Mouse (Mus musculus) midbrain, postnatal 0 days (tissue): ENCODE results near the gene Sumo1. TPM values are rescaled to one million over a fixed set of nuclear protein-coding genes. Genes with fewer than 3 reads are reported as not detected.

Experiments used
- ATAC-seq: fragments of 200-750 bp; cut with Nextera tagmentation; 2 replicates; pipeline ENCODE4 v1.8.0; 2017; ENCODE audit warnings: moderate number of reproducible peaks, mild to moderate bottlenecking, moderate TSS enrichment, moderate library complexity; ENCODE audit not compliant: low FRiP score
- DNase-seq: peaks from one replicate; pipeline ENCODE4 v3.0.0-alpha.2; 2015; ENCODE audit warnings: low spot score
- H3K27ac ChIP-seq: fragments of 300-500 bp; sonication (generic); 2 replicates; pipeline ENCODE4 v1.5.1; 2014; ENCODE audit warnings: low read depth, mild to moderate bottlenecking, low read length, mixed read lengths
- H3K27me3 ChIP-seq: fragments of 300-500 bp; sonication (generic); 2 replicates; pipeline ENCODE4 v1.6.1; 2014; ENCODE audit warnings: low read length, control low read depth, mixed read lengths; ENCODE audit not compliant: insufficient read depth
- H3K36me3 ChIP-seq: fragments of 300-500 bp; sonication (generic); 2 replicates; pipeline ENCODE4 v1.6.1; 2014; ENCODE audit warnings: low read length, control low read depth, mixed read lengths; ENCODE audit not compliant: insufficient read depth
- H3K4me1 ChIP-seq: fragments of 300-500 bp; sonication (generic); 2 replicates; pipeline ENCODE4 v1.6.1; 2014; ENCODE audit warnings: mild to moderate bottlenecking, control low read depth, antibody characterized with exemption, low read length, mixed read lengths; ENCODE audit not compliant: insufficient read depth
- H3K4me2 ChIP-seq: fragments of 300-500 bp; sonication (generic); 2 replicates; pipeline ENCODE4 v1.6.1; 2014; ENCODE audit warnings: low read depth, mild to moderate bottlenecking, low read length, mixed read lengths; ENCODE audit not compliant: poor library complexity, severe bottlenecking
- H3K4me3 ChIP-seq: fragments of 300-500 bp; sonication (generic); 2 replicates; pipeline ENCODE4 v1.5.1; 2014; ENCODE audit warnings: low read depth, mild to moderate bottlenecking, low read length, moderate library complexity
- H3K9ac ChIP-seq: fragments of 300-500 bp; sonication (generic); replicated peaks from 2 replicates; pipeline ENCODE4 v1.6.1; 2014; ENCODE audit warnings: mild to moderate bottlenecking, low read length, moderate library complexity, mixed read lengths; ENCODE audit not compliant: poor library complexity, severe bottlenecking
- H3K9me3 ChIP-seq: fragments of 300-500 bp; sonication (generic); 2 replicates; pipeline ENCODE4 v1.6.1; 2016; ENCODE audit warnings: low read length, control low read depth
- CTCF ChIP-seq: IDR thresholded peaks from 2 replicates; pipeline ENCODE4 v1.5.1; 2016; ENCODE audit warnings: antibody characterized with exemption, mild to moderate bottlenecking
- WGBS: fragments of 180-500 bp; shearing (Covaris S2); extraction: QIAGEN DNeasy Blood & Tissue Kit; methylation state at CpG from one replicate; pipeline ENCODE4 v1.1.7; 2014; 5-methylcytosine and 5-hydroxymethylcytosine counted together
- polyA plus RNA-seq: library from polyadenylated mRNA; unstranded; fragments of >200 nt; fragmentation: Nextera tagmentation; extraction: Ambion mirVana; gene quantifications from 2 replicates; pipeline ENCODE4 v1.2.1, GENCODE M21; 2015
- total RNA-seq: library from RNA; depleted of rRNA; stranded (reverse); fragments of >200 nt; gene quantifications from 2 replicates; pipeline ENCODE4 v1.2.3, GENCODE M21; 2014; rRNA removed

Sumo1 gene
- total and polyA plus RNA-seq, 2 experiments from 2014 or later = 81.6 to 319 TPM

DNA sequence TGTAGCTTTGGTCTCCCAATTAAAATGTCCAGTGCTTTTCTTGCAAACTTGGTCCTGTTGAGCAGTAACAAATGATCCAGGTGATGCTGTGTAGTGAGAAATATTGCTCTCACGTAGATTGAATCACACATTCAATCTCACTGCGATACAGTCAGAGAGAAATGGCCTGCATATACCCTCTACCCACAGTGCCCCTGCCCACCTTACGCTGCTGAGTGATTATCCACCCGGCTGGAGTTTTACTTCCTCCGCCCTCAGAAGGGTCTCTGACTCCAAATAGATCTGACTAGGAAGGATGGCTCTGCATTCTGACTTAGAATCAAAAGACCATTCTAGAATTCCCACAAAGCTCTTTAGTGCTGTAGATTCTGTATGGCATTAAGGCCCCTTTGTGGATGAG is 122.1 kb downstream of the Sumo1 start:
- H3K4me2 ChIP-seq = no peak overlapping the region
- H3K27ac ChIP-seq = no peak overlapping the region
- no peak for ATAC-seq
- no peaks in the 10 kb centered on the region; the same call in 1 of the 2 replicates for H3K4me1 ChIP-seq
- WGBS = 77% methylated on average over 5 of the region's 5 CpGs
- no peaks in the 10 kb centered on the region for H3K9me3 ChIP-seq
- no peak for TF ChIP-seq CTCF
- H3K27me3 ChIP-seq = no peaks in the 10 kb centered on the region
- no peak overlapping the region for H3K4me3 ChIP-seq
- no peak overlapping the region for H3K9ac ChIP-seq
- DNase-seq = no peak
- H3K36me3 ChIP-seq = no peaks in the 10 kb centered on the region

- DNase-seq (no peak), ATAC-seq (no peak)
- no peak for TF ChIP-seq CTCF
- H3K9ac ChIP-seq = no peak overlapping the region
- no peaks in the 10 kb centered on the region for H3K4me1 ChIP-seq
- no peak overlapping the region for H3K27ac ChIP-seq
- no peaks in the 10 kb centered on the region for H3K36me3 ChIP-seq
- H3K4me3 ChIP-seq = no peak overlapping the region
- no peaks in the 10 kb centered on the region for H3K9me3 ChIP-seq
- no peak overlapping the region for H3K4me2 ChIP-seq
- WGBS = 86% methylated on average over 8 of the region's 8 CpGs
- H3K27me3 ChIP-seq = no peaks in the 10 kb centered on the region
Measured at GRCm38 (mm10) chr1:59543911-59544310, 126.7 kb downstream of the Sumo1 start.

- ATAC-seq = no peak
- WGBS = 79% methylated on average over 6 of the region's 6 CpGs
Measured at GRCm38 (mm10) chr1:59542231-59542630, 128.4 kb downstream of the Sumo1 start.

DNA sequence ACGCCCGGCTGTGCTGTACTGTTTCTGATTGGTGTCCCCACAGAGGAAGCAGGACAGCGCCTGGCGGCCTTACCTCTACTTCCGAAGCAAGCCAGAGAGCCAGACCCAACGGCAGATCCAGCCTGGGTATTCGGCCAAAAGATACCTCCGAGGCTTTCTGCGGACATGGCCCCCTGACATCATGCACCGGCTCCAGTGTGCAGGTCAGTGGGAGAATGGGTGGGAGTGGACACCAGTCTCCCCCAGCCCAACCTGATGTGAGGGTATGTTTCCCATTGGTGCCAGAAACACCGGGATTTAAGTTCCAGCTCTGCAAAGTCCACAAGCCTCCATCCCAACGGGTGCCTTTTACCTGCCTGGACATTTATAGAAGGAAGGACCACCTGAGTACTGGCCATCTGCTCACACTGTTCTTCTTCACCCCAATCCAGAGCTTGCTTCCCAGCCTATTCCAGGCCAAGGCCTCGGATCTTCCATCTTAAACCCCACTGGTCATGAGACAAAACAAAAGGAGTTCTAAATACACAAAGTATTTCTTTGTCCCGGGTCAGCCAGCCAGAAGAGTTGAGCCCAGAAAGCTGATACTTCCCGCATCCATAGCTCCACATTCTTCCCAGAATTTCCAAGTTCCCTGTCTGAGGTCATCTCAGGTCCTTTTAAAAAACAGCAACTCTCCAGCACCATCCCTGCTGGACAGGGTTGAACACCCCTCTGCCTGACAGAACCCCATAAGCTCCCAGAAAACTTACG is 129.2 kb downstream of the Sumo1 start:
- WGBS = 83% methylated on average over 16 of the region's 16 CpGs
- H3K27me3 ChIP-seq = no peaks in the 10 kb centered on the region
- H3K4me3 ChIP-seq = no peak overlapping the region
- no peak for ATAC-seq
- no peaks in the 10 kb centered on the region for H3K4me1 ChIP-seq
- no peak overlapping the region for H3K27ac ChIP-seq
- H3K4me2 ChIP-seq = no peak overlapping the region
- no peak for TF ChIP-seq CTCF
- no peak overlapping the region for H3K9ac ChIP-seq
- no peak for DNase-seq
- no peaks in the 10 kb centered on the region for H3K9me3 ChIP-seq
- no peaks in the 10 kb centered on the region for H3K36me3 ChIP-seq

More at GRCm38 (mm10) chr1:59542231-59542630, 128.4 kb downstream of the Sumo1 start:
- no peak for TF ChIP-seq CTCF
- Histone ChIP-seq H3K9ac (no peak overlapping the region), H3K27me3 (no peaks in the 10 kb centered on the region), H3K27ac (no peak overlapping the region), H3K4me3 (no peak overlapping the region), H3K9me3 (no peaks in the 10 kb centered on the region), H3K36me3 (no peaks in the 10 kb centered on the region), H3K4me2 (no peak overlapping the region), H3K4me1 (no peaks in the 10 kb centered on the region)
- no peak for DNase-seq

DNA sequence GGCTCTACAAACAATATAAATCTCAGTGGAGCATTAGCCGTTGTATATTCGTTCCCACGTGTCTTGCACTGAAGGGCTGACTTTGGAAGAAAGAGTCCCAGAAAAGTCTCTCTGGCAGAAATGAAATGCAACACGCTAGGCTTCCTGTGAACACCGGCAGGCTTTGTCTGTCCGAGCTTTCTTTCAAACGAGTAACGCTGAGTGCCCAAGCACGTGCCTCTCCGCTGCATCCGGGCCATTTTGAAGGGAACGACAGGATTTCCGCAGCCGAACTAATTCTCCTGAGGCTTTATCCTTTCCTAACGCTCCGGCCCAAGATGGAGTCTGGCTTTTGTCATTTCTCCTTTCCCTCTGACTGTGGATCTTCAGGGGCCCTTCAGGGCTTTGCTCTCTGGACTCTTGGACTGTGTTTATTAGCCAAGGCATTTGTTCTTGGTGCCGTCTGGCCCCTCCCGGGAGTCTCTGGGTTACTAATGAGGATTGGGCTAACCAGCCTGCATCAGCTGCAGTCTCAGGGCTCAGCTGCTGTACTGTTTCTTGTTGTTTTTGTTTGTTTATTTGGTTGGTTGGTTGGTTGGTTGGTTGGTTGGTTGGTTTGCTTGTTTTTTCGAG is 130.0 kb downstream of the Sumo1 start:
- peak; percentile 36 for DNase-seq
- H3K36me3 ChIP-seq = no peaks in the 10 kb centered on the region
- H3K27me3 ChIP-seq = no peaks in the 10 kb centered on the region
- no peak overlapping the region for H3K4me2 ChIP-seq
- no peaks in the 10 kb centered on the region for H3K4me1 ChIP-seq
- no peak overlapping the region for H3K9ac ChIP-seq
- H3K9me3 ChIP-seq = no peaks in the 10 kb centered on the region
- ATAC-seq = no peak
- no peak overlapping the region for H3K27ac ChIP-seq
- H3K4me3 ChIP-seq = no peak overlapping the region
- whole genome bisulfite sequencing = 40% methylated on average over 19 of the region's 19 CpGs
- TF ChIP-seq CTCF = no peak

GRCm38 (mm10) chr1:59538381-59538780 is 132.3 kb downstream of the Sumo1 start:
- ATAC-seq = no peak
- Histone ChIP-seq H3K36me3 (no peaks in the 10 kb centered on the region), H3K9ac (no peak overlapping the region), H3K27me3 (no peaks in the 10 kb centered on the region), H3K4me1 (no peaks in the 10 kb centered on the region), H3K4me3 (no peak overlapping the region), H3K9me3 (no peaks in the 10 kb centered on the region), H3K27ac (no peak overlapping the region), H3K4me2 (no peak overlapping the region)
- DNase-seq = no peak
- no peak for TF ChIP-seq CTCF
- 86% methylated on average over 5 of the region's 5 CpGs for WGBS

Other genes starting within 250 kb of the Sumo1 start
- 11.9 and 12.8 TPM in 2 replicates for gene Fzd7, start 188.4 kb downstream of the Sumo1 start, total RNA-seq
- 1.6 and 1.7 TPM in 2 replicates for gene Fzd7, start 188.4 kb downstream of the Sumo1 start, polyA plus RNA-seq
- gene Gm973, start 154.6 kb downstream of the Sumo1 start, total RNA-seq = 6.0 and 7.5 TPM in 2 replicates
- 13.6 and 15.0 TPM in 2 replicates for gene Gm973, start 154.6 kb downstream of the Sumo1 start, polyA plus RNA-seq
- gene Nop58, start 14.1 kb upstream of the Sumo1 start, total RNA-seq = 78.3 and 88.6 TPM in 2 replicates
- 117 and 146 TPM in 2 replicates for gene Nop58, start 14.1 kb upstream of the Sumo1 start, polyA plus RNA-seq
- gene Bmpr2, start 92.6 kb upstream of the Sumo1 start, total RNA-seq = 65.2 and 83.9 TPM in 2 replicates
- 6.9 and 8.8 TPM in 2 replicates for gene Bmpr2, start 92.6 kb upstream of the Sumo1 start, polyA plus RNA-seq
- 74.0 and 99.4 TPM in 2 replicates for gene Fam117b, start 242.2 kb upstream of the Sumo1 start, total RNA-seq
- 37.0 and 43.7 TPM in 2 replicates for gene Fam117b, start 242.2 kb upstream of the Sumo1 start, polyA plus RNA-seq